Mouse (Mus musculus): ENCODE results near the gene Gast. TPM values are rescaled to one million over a fixed set of nuclear protein-coding genes. Genes with fewer than 3 reads are reported as not detected.

The Gast gene
- polyA plus RNA-seq, 2 experiments: 0.36 to 0.47 TPM

DNA sequence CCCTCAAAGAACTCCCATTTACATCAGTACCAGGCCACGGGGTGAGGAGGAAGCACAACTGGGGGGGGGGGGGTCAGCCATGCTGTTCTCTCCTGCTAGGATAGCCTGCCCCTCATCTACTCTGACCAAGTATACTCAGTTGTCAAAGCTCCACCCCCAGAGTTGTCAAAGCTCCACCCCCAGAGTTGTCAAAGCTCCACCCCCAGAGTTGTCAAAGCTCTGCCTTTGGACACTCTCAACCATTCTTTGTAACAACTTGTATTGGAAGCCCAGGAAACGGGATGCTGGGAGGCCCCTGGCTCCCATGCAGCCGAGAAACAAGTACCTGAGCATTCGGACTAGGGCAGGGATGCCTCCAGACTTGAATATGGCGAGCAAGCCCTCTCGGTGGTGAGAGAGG lies 48.5 kb downstream of the Gast start:
- no peak overlapping the region for H3K27ac ChIP-seq (replicated peaks; ENCODE audit: low read depth, low read length)
- no peak for DNase-seq (ENCODE audit: low spot score)
- H3K9me3 ChIP-seq (ENCODE audit: control insufficient read depth, low read length): no peaks in the 10 kb centered on the region
- no peak for ATAC-seq (ENCODE audit: low FRiP score, low read depth)
- no peaks in the 10 kb centered on the region for H3K27me3 ChIP-seq (ENCODE audit: control insufficient read depth, insufficient read depth, low read length)
- H3K36me3 ChIP-seq (ENCODE audit: control insufficient read depth, insufficient read depth, low read length): peaks cover 70% of the 10 kb centered on the region
- H3K4me1 ChIP-seq (ENCODE audit: control insufficient read depth, insufficient read depth, low read length): peaks cover 5% of the 10 kb centered on the region; the same call in 1 of the 2 replicates
- no peak for TF ChIP-seq POLR2A (IDR thresholded peaks at IDR 0.05; ENCODE audit: borderline replicate concordance, extremely low read depth, insufficient read depth, insufficient read length)
- H3K4me2 ChIP-seq (replicated peaks; ENCODE audit: low read depth, low read length, severe bottlenecking): no peak overlapping the region
- no peak overlapping the region for H3K4me3 ChIP-seq (replicated peaks; ENCODE audit: low read length)
- no peak overlapping the region for H3K9ac ChIP-seq (ENCODE audit: low read depth, low read length, severe bottlenecking)
- WGBS: 83% methylated on average over 6 of the region's 6 CpGs

DNA sequence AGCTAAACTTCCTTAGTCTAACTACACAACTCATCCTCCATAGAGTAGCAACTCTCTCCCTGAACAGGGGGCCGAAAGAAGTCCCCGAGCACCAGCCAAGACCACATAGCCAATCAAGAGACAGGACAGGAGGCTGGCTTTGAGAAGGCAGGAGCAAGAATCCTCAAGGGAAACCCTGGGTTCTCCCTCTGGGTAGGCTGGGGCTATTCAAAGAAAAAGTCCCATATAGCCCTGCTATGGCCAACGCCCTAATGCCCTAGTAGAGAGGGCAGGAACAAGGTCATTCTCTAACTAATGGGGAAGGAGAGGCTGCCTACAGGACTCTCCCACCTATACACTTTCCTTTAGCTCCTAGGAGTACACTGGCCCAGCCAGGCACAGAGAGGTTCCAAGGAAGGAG lies 50.8 kb downstream of the Gast start:
- Histone ChIP-seq H3K4me3 (replicated peaks; ENCODE audit: low read length) (no peak overlapping the region), H3K36me3 (ENCODE audit: control insufficient read depth, insufficient read depth, low read length) (peaks cover 53% of the 10 kb centered on the region), H3K9ac (ENCODE audit: low read depth, low read length, severe bottlenecking) (no peak overlapping the region), H3K27me3 (ENCODE audit: control insufficient read depth, insufficient read depth, low read length) (no peaks in the 10 kb centered on the region), H3K4me1 (ENCODE audit: control insufficient read depth, insufficient read depth, low read length) (peaks cover 16% of the 10 kb centered on the region; the same call in 1 of the 2 replicates), H3K27ac (replicated peaks; ENCODE audit: low read depth, low read length) (no peak overlapping the region), H3K4me2 (replicated peaks; ENCODE audit: low read depth, low read length, severe bottlenecking) (no peak overlapping the region), H3K9me3 (ENCODE audit: control insufficient read depth, low read length) (no peaks in the 10 kb centered on the region)
- no peak for TF ChIP-seq POLR2A (IDR thresholded peaks at IDR 0.05; ENCODE audit: borderline replicate concordance, extremely low read depth, insufficient read depth, insufficient read length)
- ATAC-seq (ENCODE audit: low FRiP score, low read depth) (no peak), DNase-seq (ENCODE audit: low spot score) (no peak)
- 82% methylated on average over 3 of the region's 3 CpGs for WGBS

DNA sequence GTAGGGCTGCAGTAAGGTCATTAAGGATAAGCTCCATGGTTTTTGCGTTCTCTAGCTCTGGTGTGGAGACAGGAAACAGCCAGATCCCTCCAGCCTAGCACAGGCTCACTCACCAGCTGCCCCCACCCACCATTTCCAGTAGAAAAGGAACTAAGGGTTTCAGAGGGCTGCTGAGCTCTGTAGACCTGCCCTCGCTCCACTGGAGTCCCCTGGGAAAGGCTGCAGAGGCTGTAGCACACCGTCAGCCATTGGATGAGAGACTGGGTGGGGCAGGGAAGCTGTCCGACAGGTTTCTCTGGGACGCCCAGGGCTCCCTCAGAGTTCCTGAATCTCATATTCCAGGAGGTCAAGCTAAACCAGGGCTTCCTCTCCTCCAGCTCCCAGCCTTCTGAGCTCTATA lies 52.4 kb downstream of the Gast start:
- DNase-seq (ENCODE audit: low spot score) (no peak), ATAC-seq (ENCODE audit: low FRiP score, low read depth) (no peak)
- no peak for TF ChIP-seq POLR2A (IDR thresholded peaks at IDR 0.05; ENCODE audit: borderline replicate concordance, extremely low read depth, insufficient read depth, insufficient read length)
- Histone ChIP-seq H3K9ac (ENCODE audit: low read depth, low read length, severe bottlenecking) (no peak overlapping the region), H3K4me2 (replicated peaks; ENCODE audit: low read depth, low read length, severe bottlenecking) (no peak overlapping the region), H3K36me3 (ENCODE audit: control insufficient read depth, insufficient read depth, low read length) (peaks cover 40% of the 10 kb centered on the region), H3K27ac (replicated peaks; ENCODE audit: low read depth, low read length) (no peak overlapping the region), H3K27me3 (ENCODE audit: control insufficient read depth, insufficient read depth, low read length) (no peaks in the 10 kb centered on the region), H3K4me3 (replicated peaks; ENCODE audit: low read length) (no peak overlapping the region), H3K9me3 (ENCODE audit: control insufficient read depth, low read length) (no peaks in the 10 kb centered on the region), H3K4me1 (ENCODE audit: control insufficient read depth, insufficient read depth, low read length) (peaks cover 21% of the 10 kb centered on the region)
- 44% methylated on average over 5 of the region's 5 CpGs for WGBS

Other genes with a start within 250 kb of the Gast start
- 0.10 TPM in 1 of 2 replicates, not detected in the other for gene Krt32, start 246.2 kb upstream of the Gast start, polyA plus RNA-seq (2012; rRNA removed)
- gene Krt32, start 246.2 kb upstream of the Gast start, polyA plus RNA-seq (2014; fragmentation: Nextera tagmentation; extraction: Ambion mirVana): 0.40 TPM in 1 of 2 replicates, not detected in the other
- 1.7 and 2.9 TPM in 2 replicates for gene Krt35, start 238.2 kb upstream of the Gast start, polyA plus RNA-seq (2012; rRNA removed)
- gene Krt35, start 238.2 kb upstream of the Gast start, polyA plus RNA-seq (2014; fragmentation: Nextera tagmentation; extraction: Ambion mirVana): 7.0 and 7.2 TPM in 2 replicates
- 0.36 and 1.1 TPM in 2 replicates for gene Krt36, start 228.8 kb upstream of the Gast start, polyA plus RNA-seq (2012; rRNA removed)
- 2.9 and 5.9 TPM in 2 replicates for gene Krt36, start 228.8 kb upstream of the Gast start, polyA plus RNA-seq (2014; fragmentation: Nextera tagmentation; extraction: Ambion mirVana)
- gene Krt13, start 212.8 kb upstream of the Gast start, polyA plus RNA-seq (2012; rRNA removed): 0.15 and 0.62 TPM in 2 replicates
- 0.54 and 1.7 TPM in 2 replicates for gene Krt13, start 212.8 kb upstream of the Gast start, polyA plus RNA-seq (2014; fragmentation: Nextera tagmentation; extraction: Ambion mirVana)
- 113 and 213 TPM in 2 replicates for gene Krt15, start 198.5 kb upstream of the Gast start, polyA plus RNA-seq (2012; rRNA removed)
- gene Krt15, start 198.5 kb upstream of the Gast start, polyA plus RNA-seq (2014; fragmentation: Nextera tagmentation; extraction: Ambion mirVana): 168 and 205 TPM in 2 replicates
- gene Krt19, start 185.7 kb upstream of the Gast start, polyA plus RNA-seq (2012; rRNA removed): 30.3 and 74.0 TPM in 2 replicates
- gene Krt19, start 185.7 kb upstream of the Gast start, polyA plus RNA-seq (2014; fragmentation: Nextera tagmentation; extraction: Ambion mirVana): 89.1 and 105 TPM in 2 replicates
- 0.24 and 0.39 TPM in 2 replicates for gene Krt9, start 141.2 kb upstream of the Gast start, polyA plus RNA-seq (2012; rRNA removed)
- not detected in 2 replicates for gene Krt9, start 141.2 kb upstream of the Gast start, polyA plus RNA-seq (2014; fragmentation: Nextera tagmentation; extraction: Ambion mirVana)
- gene Krt14, start 126.9 kb upstream of the Gast start, polyA plus RNA-seq (2012; rRNA removed): 238 and 293 TPM in 2 replicates
- gene Krt14, start 126.9 kb upstream of the Gast start, polyA plus RNA-seq (2014; fragmentation: Nextera tagmentation; extraction: Ambion mirVana): 480 and 495 TPM in 2 replicates
- 0.24 and 0.26 TPM in 2 replicates for gene Krt16, start 85.5 kb upstream of the Gast start, polyA plus RNA-seq (2012; rRNA removed)
- gene Krt16, start 85.5 kb upstream of the Gast start, polyA plus RNA-seq (2014; fragmentation: Nextera tagmentation; extraction: Ambion mirVana): 0.29 and 0.61 TPM in 2 replicates
- 22.1 and 28.1 TPM in 2 replicates for gene Krt17, start 73.4 kb upstream of the Gast start, polyA plus RNA-seq (2012; rRNA removed)
- 75.5 and 78.5 TPM in 2 replicates for gene Krt17, start 73.4 kb upstream of the Gast start, polyA plus RNA-seq (2014; fragmentation: Nextera tagmentation; extraction: Ambion mirVana)
- gene Krt42, start 64.5 kb upstream of the Gast start, polyA plus RNA-seq (2012; rRNA removed): 0.06 and 0.08 TPM in 2 replicates
- gene Krt42, start 64.5 kb upstream of the Gast start, polyA plus RNA-seq (2014; fragmentation: Nextera tagmentation; extraction: Ambion mirVana): not detected in 2 replicates
- gene Eif1, start 14.5 kb upstream of the Gast start, polyA plus RNA-seq (2012; rRNA removed): 229 and 342 TPM in 2 replicates
- gene Eif1, start 14.5 kb upstream of the Gast start, polyA plus RNA-seq (2014; fragmentation: Nextera tagmentation; extraction: Ambion mirVana): 1,852 and 1,886 TPM in 2 replicates
- gene Hap1, start 21.7 kb downstream of the Gast start, polyA plus RNA-seq (2012; rRNA removed): 3.8 and 4.4 TPM in 2 replicates
- 1.4 and 1.6 TPM in 2 replicates for gene Hap1, start 21.7 kb downstream of the Gast start, polyA plus RNA-seq (2014; fragmentation: Nextera tagmentation; extraction: Ambion mirVana)
- 111 and 123 TPM in 2 replicates for gene Jup, start 63.4 kb downstream of the Gast start, polyA plus RNA-seq (2012; rRNA removed)
- gene Jup, start 63.4 kb downstream of the Gast start, polyA plus RNA-seq (2014; fragmentation: Nextera tagmentation; extraction: Ambion mirVana): 145 and 159 TPM in 2 replicates
- 120 and 160 TPM in 2 replicates for gene P3h4, start 80.4 kb downstream of the Gast start, polyA plus RNA-seq (2012; rRNA removed)
- gene P3h4, start 80.4 kb downstream of the Gast start, polyA plus RNA-seq (2014; fragmentation: Nextera tagmentation; extraction: Ambion mirVana): 92.1 and 95.2 TPM in 2 replicates
- 251 and 316 TPM in 2 replicates for gene Fkbp10, start 81.3 kb downstream of the Gast start, polyA plus RNA-seq (2012; rRNA removed)
- gene Fkbp10, start 81.3 kb downstream of the Gast start, polyA plus RNA-seq (2014; fragmentation: Nextera tagmentation; extraction: Ambion mirVana): 179 and 187 TPM in 2 replicates
- 131 and 140 TPM in 2 replicates for gene Nt5c3b, start 107.4 kb downstream of the Gast start, polyA plus RNA-seq (2012; rRNA removed)
- 138 and 147 TPM in 2 replicates for gene Nt5c3b, start 107.4 kb downstream of the Gast start, polyA plus RNA-seq (2014; fragmentation: Nextera tagmentation; extraction: Ambion mirVana)
- gene Klhl10, start 107.5 kb downstream of the Gast start, polyA plus RNA-seq (2012; rRNA removed): 1.9 and 2.5 TPM in 2 replicates
- 0.74 and 1.0 TPM in 2 replicates for gene Klhl10, start 107.5 kb downstream of the Gast start, polyA plus RNA-seq (2014; fragmentation: Nextera tagmentation; extraction: Ambion mirVana)
- gene Klhl11, start 138.3 kb downstream of the Gast start, polyA plus RNA-seq (2012; rRNA removed): 5.5 and 5.8 TPM in 2 replicates
- gene Klhl11, start 138.3 kb downstream of the Gast start, polyA plus RNA-seq (2014; fragmentation: Nextera tagmentation; extraction: Ambion mirVana): 11.5 and 12.5 TPM in 2 replicates
- 108 and 118 TPM in 2 replicates for gene Acly, start 193.6 kb downstream of the Gast start, polyA plus RNA-seq (2012; rRNA removed)
- 156 and 159 TPM in 2 replicates for gene Acly, start 193.6 kb downstream of the Gast start, polyA plus RNA-seq (2014; fragmentation: Nextera tagmentation; extraction: Ambion mirVana)
- gene Ttc25, start 211.2 kb downstream of the Gast start, polyA plus RNA-seq (2012; rRNA removed): 0.42 and 0.55 TPM in 2 replicates
- gene Ttc25, start 211.2 kb downstream of the Gast start, polyA plus RNA-seq (2014; fragmentation: Nextera tagmentation; extraction: Ambion mirVana): 0.14 and 0.40 TPM in 2 replicates
- gene Cnp, start 240.5 kb downstream of the Gast start, polyA plus RNA-seq (2012; rRNA removed): 15.9 and 17.0 TPM in 2 replicates
- gene Cnp, start 240.5 kb downstream of the Gast start, polyA plus RNA-seq (2014; fragmentation: Nextera tagmentation; extraction: Ambion mirVana): 21.3 and 26.0 TPM in 2 replicates